Comparison of ENCODE assay signal across 7 mouse cellular contexts in genomic region chr7:116161544-116161943, GRCm38 (mm10).
A peak's percentile ranks its signal among the peaks of the same experiment; 100 is the strongest.
DNase-seq lines count a peak whose midpoint lies in the region; ATAC-seq lines count a peak whose summit lies in the region.

No protein-coding gene starts in this region.

- H3K36me3 ChIP-seq in forebrain, embryonic 14.5 days (ENCODE audit: control insufficient read depth, insufficient read depth, low read length) = 0 out of 2 replicates have a peak, but pooled peaks cover 8% of the 10 kb centered on the region
- H3K36me3 ChIP-seq in kidney, embryonic 14.5 days (ENCODE audit: control insufficient read depth, insufficient read depth, low read length) = no peaks in the 10 kb centered on the region

- no peak overlapping the region for H3K9ac ChIP-seq in forebrain, embryonic 14.5 days (ENCODE audit: low read length)
- H3K9ac ChIP-seq in kidney, embryonic 14.5 days (ENCODE audit: low read depth, low read length) = no peak overlapping the region

- H3K4me2 ChIP-seq in forebrain, embryonic 14.5 days (ENCODE audit: low read length) = no peak overlapping the region
- H3K4me2 ChIP-seq in kidney, embryonic 14.5 days (replicated peaks; ENCODE audit: low read depth, low read length) = no peak overlapping the region

- no peak overlapping the region for H3K27ac ChIP-seq in forebrain, embryonic 14.5 days (ENCODE audit: low read depth, low read length)
- no peak overlapping the region for H3K27ac ChIP-seq in kidney, embryonic 14.5 days (ENCODE audit: low read depth, low read length)

- no peaks in the 10 kb centered on the region for H3K4me1 ChIP-seq in forebrain, embryonic 14.5 days (ENCODE audit: control insufficient read depth, insufficient read depth, low read length)
- no peaks in the 10 kb centered on the region for H3K4me1 ChIP-seq in kidney, embryonic 14.5 days (ENCODE audit: control insufficient read depth, insufficient read depth, low read length)

- peak; percentile 80 for DNase-seq in A20 (ENCODE audit: low read depth, low spot score)
- peak; percentile 6 for DNase-seq in cerebellum, adult 11 months
- peak; percentile 78 for DNase-seq in forebrain, embryonic 14.5 days (ENCODE audit: low spot score)
- DNase-seq in lung, postnatal 14 days = peak; percentile 61
- peak; percentile 50 to 72 for DNase-seq in right cerebral cortex, adult 2 months (ENCODE audit: low spot score in 2 of 2)

- no peaks in the 10 kb centered on the region for H3K9me3 ChIP-seq in forebrain, embryonic 14.5 days (replicated peaks; ENCODE audit: control insufficient read depth, low read length)
- no peaks in the 10 kb centered on the region for H3K9me3 ChIP-seq in kidney, embryonic 14.5 days (ENCODE audit: control insufficient read depth, low read length)

- H3K4me3 ChIP-seq in forebrain, embryonic 14.5 days (ENCODE audit: low read depth, low read length) = no peak overlapping the region
- H3K4me3 ChIP-seq in kidney, embryonic 14.5 days (ENCODE audit: low read length) = no peak overlapping the region

- ATAC-seq in CD4-positive, CD25-positive, alpha-beta regulatory T cell, adult 4 months = peak; percentile 54
- peak; percentile 68; the same call in 1 of the 2 replicates for ATAC-seq in forebrain, embryonic 14.5 days
- peak; percentile 54 for ATAC-seq in kidney, embryonic 14.5 days (ENCODE audit: low FRiP score, low TSS enrichment)

- no peaks in the 10 kb centered on the region for H3K27me3 ChIP-seq in forebrain, embryonic 14.5 days (replicated peaks; ENCODE audit: control insufficient read depth, insufficient read depth, low read length)
- H3K27me3 ChIP-seq in kidney, embryonic 14.5 days (ENCODE audit: control insufficient read depth, insufficient read depth, low read length) = no peaks in the 10 kb centered on the region

- 29% methylated on average over 5 of the region's 5 CpGs for WGBS in forebrain, embryonic 14.5 days
- WGBS in kidney, embryonic 14.5 days = 18% methylated on average over 5 of the region's 5 CpGs

Comparison
In these comparisons a context has a peak if more than half of its experiments do, and no peak if none do; other contexts are left out.
1. DNase-seq: peak in every context shown above with its lines; median percentile 80 in A20; 78 in forebrain, embryonic 14.5 days; 61 in lung, postnatal 14 days; 61 in right cerebral cortex, adult 2 months; 6 in cerebellum, adult 11 months.